Mouse (Mus musculus): ENCODE data around the gene Gm13757. TPM values are rescaled to one million over a fixed set of nuclear protein-coding genes. Genes with fewer than 3 reads are reported as not detected.

Gm13757 gene
- not detected in 2 replicates for polyA plus RNA-seq (2012; rRNA removed)

GRCm38 (mm10) chr2:88449031-88449430 is at the start of gene Gm13757:
Gm13757 (minus strand) TSS chr2:88449131.

DNA sequence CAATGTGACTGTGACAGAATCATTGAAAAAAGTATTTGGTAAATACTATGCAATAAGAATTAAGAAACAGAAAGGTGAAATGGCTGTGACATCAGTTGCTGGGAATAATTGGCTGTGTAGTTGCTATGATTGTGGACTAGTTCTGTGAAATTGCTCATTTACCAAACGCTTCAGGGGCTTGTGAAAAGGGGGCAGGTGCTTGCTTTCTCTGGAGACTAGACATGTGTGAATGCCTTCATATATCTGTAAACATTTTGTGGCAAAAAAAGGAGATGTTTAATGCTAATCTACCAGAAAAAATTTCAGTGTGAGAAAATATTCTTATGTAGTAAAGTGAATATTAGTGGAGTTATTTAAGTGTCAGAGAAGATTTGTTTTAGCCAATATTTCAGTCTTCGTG is 44.1 kb upstream of the Gm13757 start, which contains the start of gene Olfr1185-ps1:
Gene Olfr1185-ps1 (plus strand): TSS at position 301 of the 400 bp plus-strand sequence.

GRCm38 (mm10) chr2:88483298-88483697 is 34.4 kb upstream of the Gm13757 start, which contains the start of gene Olfr1184:
Olfr1184 (plus strand) TSS chr2:88483598.

DNA sequence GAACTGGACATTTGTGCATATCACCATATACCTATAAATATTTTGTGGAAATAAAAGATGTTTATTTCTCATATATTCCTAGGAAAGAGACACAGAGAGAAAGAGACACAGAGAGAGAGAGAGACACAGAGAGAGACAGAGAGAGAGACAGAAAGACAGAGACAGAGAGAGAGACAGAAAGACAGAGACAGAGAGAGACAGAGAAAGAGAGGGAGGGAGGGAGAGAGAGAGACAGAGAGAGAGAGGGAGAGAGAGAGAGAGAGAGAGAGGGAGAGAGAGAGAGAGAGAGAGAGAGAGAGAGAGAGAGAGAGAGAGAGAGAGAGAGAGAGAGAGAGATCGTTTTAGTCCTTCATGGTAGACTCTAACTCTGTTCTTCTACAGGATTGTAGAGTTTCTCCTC is 5.6 kb upstream of the Gm13757 start, which contains the start of gene Olfr1183:
Gene Olfr1183 (plus strand): TSS at position 301 of the 400 bp plus-strand sequence.

DNA sequence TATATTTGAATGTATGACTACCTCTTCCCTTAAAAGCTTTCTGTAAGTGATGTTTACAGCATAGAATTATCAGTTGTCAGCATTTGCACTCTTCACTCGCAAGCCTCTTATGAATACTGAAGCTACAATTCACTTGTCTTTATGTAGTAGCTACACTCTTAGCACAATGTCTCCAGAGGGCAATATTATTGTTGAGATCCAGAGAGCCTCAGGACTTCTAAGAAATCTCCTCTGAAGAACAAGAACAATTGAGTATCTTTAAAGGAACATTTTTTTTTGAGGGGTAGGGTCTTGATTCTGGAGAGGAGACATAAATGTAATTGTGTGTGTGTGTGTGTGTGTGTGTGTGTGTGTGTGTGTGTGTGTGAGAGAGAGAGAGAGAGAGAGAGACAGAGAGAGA is 22.9 kb downstream of the Gm13757 start, which contains the start of gene Olfr1181:
Gene Olfr1181 (minus strand): TSS at position 101 of the 400 bp plus-strand sequence.

GRCm38 (mm10) chr2:88419051-88419450 is 29.9 kb downstream of the Gm13757 start, which contains the start of gene Olfr1180:
Olfr1180 (minus strand) TSS chr2:88419151.

GRCm38 (mm10) chr2:88406353-88406752 is 42.6 kb downstream of the Gm13757 start, which contains the start of gene Olfr1179:
Olfr1179 (minus strand) TSS chr2:88406453.

Other genes starting within 250 kb of the Gm13757 start
- gene Olfr1170, start 220.8 kb downstream of the Gm13757 start, polyA plus RNA-seq (2012; rRNA removed): not detected in 2 replicates
- gene Olfr1173, start 169.3 kb downstream of the Gm13757 start, polyA plus RNA-seq (2012; rRNA removed): not detected in 2 replicates
- gene Olfr1174-ps, start 134.0 kb downstream of the Gm13757 start, polyA plus RNA-seq (2012; rRNA removed): not detected in 2 replicates
- gene Olfr1175-ps, start 121.9 kb downstream of the Gm13757 start, polyA plus RNA-seq (2012; rRNA removed): not detected in 2 replicates
- gene Olfr1176, start 112.4 kb downstream of the Gm13757 start, polyA plus RNA-seq (2012; rRNA removed): not detected in 2 replicates
- gene Olfr1177-ps, start 102.6 kb downstream of the Gm13757 start, polyA plus RNA-seq (2012; rRNA removed): not detected in 2 replicates
- gene Olfr1178, start 62.1 kb downstream of the Gm13757 start, polyA plus RNA-seq (2012; rRNA removed): not detected in 2 replicates
- not detected in 2 replicates for gene Olfr1179, start 42.7 kb downstream of the Gm13757 start, polyA plus RNA-seq (2012; rRNA removed)
- not detected in 2 replicates for gene Olfr1180, start 30.0 kb downstream of the Gm13757 start, polyA plus RNA-seq (2012; rRNA removed)
- gene Olfr1181, start 23.0 kb downstream of the Gm13757 start, polyA plus RNA-seq (2012; rRNA removed): not detected in 2 replicates
- not detected in 2 replicates for gene Olfr1183, start 5.7 kb upstream of the Gm13757 start, polyA plus RNA-seq (2012; rRNA removed)
- gene Olfr1184, start 34.5 kb upstream of the Gm13757 start, polyA plus RNA-seq (2012; rRNA removed): not detected in 2 replicates
- not detected in 2 replicates for gene Olfr1185-ps1, start 44.2 kb upstream of the Gm13757 start, polyA plus RNA-seq (2012; rRNA removed)
- gene Olfr1186, start 69.4 kb upstream of the Gm13757 start, polyA plus RNA-seq (2012; rRNA removed): not detected in 2 replicates
- not detected in 2 replicates for gene Olfr1188, start 107.8 kb upstream of the Gm13757 start, polyA plus RNA-seq (2012; rRNA removed)
- not detected in 2 replicates for gene Olfr1189, start 137.3 kb upstream of the Gm13757 start, polyA plus RNA-seq (2012; rRNA removed)
- gene Olfr1191-ps1, start 191.4 kb upstream of the Gm13757 start, polyA plus RNA-seq (2012; rRNA removed): not detected in 2 replicates
- not detected in 2 replicates for gene Olfr1192-ps1, start 199.4 kb upstream of the Gm13757 start, polyA plus RNA-seq (2012; rRNA removed)
- not detected in 2 replicates for gene Olfr1193, start 226.5 kb upstream of the Gm13757 start, polyA plus RNA-seq (2012; rRNA removed)
- not detected in 2 replicates for gene Olfr1195, start 240.1 kb upstream of the Gm13757 start, polyA plus RNA-seq (2012; rRNA removed)

Measured in central nervous system, embryonic 14 days (tissue).